Mouse (Mus musculus): Measurements from ENCODE around the gene Ahcyl2.

DNA sequence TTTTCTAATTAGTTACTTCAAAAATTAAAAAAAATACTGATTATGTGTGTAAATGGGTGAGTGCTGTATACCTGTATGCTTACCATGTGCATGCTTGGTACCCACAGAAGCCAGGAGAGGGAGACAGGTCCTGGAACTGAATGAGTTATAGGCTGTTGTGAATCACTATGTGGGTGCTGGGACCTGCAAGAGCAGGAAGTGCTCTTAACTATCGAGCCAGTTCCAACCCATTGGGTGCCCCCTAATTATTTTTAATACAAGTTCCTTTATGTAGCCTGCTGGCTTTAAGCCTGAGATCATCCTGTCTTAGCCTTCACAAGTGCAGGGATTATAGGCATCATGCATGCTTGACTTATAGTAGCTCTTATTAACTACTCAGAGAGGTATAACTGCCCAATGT is 6.3 kb downstream of the Ahcyl2 start:
- TF ChIP-seq POLR2A (IDR thresholded peaks at IDR 0.05; ENCODE audit: insufficient read depth, low read length): no peak
- no peak for TF ChIP-seq CTCF (IDR thresholded peaks at IDR 0.05; ENCODE audit: low read depth, low read length)
- TF ChIP-seq EP300 (IDR thresholded peaks at IDR 0.05; ENCODE audit: insufficient read depth, low read depth, low read length): no peak

Data from ES-Bruce4 (cell line).